Mouse (Mus musculus) liver, postnatal 0 days (tissue): ENCODE data around the gene Il12rb1. TPM values are rescaled to one million over a fixed set of nuclear protein-coding genes. Genes with fewer than 3 reads are reported as not detected.

Experiments used
- ATAC-seq: fragments of 200-750 bp; cut with Nextera tagmentation; 2 replicates; pipeline ENCODE4 v1.8.0; 2017; ENCODE audit warnings: mild to moderate bottlenecking, moderate library complexity
- DNase-seq: peaks from one replicate; pipeline ENCODE4 v3.0.0-alpha.2; 2016
- H3K27ac ChIP-seq: fragments of 300-500 bp; sonication (generic); 2 replicates; pipeline ENCODE4 v1.5.1; 2014; ENCODE audit warnings: antibody characterized with exemption, moderate library complexity, mild to moderate bottlenecking, low read depth
- H3K27me3 ChIP-seq: fragments of 300-500 bp; sonication (generic); 2 replicates; pipeline ENCODE4 v1.6.1; 2014; ENCODE audit warnings: low read length, control low read depth, mixed read lengths; ENCODE audit not compliant: insufficient read depth
- H3K36me3 ChIP-seq: fragments of 300-500 bp; sonication (generic); replicated peaks from 2 replicates; pipeline ENCODE4 v1.6.1; 2014; ENCODE audit warnings: mild to moderate bottlenecking, control low read depth, low read length, moderate library complexity, mixed read lengths; ENCODE audit not compliant: insufficient read depth
- H3K4me1 ChIP-seq: fragments of 300-500 bp; sonication (generic); 2 replicates; pipeline ENCODE4 v1.6.1; 2014; ENCODE audit warnings: antibody characterized with exemption, mild to moderate bottlenecking, control low read depth; ENCODE audit not compliant: insufficient read depth
- H3K4me2 ChIP-seq: fragments of 300-500 bp; sonication (generic); 2 replicates; pipeline ENCODE4 v1.6.1; 2014; ENCODE audit warnings: low read depth, mild to moderate bottlenecking, low read length, moderate library complexity, mixed read lengths
- H3K4me3 ChIP-seq: fragments of 300-500 bp; sonication (generic); 2 replicates; pipeline ENCODE4 v1.5.1; 2014; ENCODE audit warnings: low read depth, low read length
- H3K9ac ChIP-seq: fragments of 300-500 bp; sonication (generic); replicated peaks from 2 replicates; pipeline ENCODE4 v1.6.1; 2014; ENCODE audit warnings: mild to moderate bottlenecking, moderate library complexity
- H3K9me3 ChIP-seq: fragments of 300-500 bp; sonication (generic); 2 replicates; pipeline ENCODE4 v1.6.1; 2016; ENCODE audit warnings: mild to moderate bottlenecking, control low read depth, low read length, mixed read lengths
- CTCF ChIP-seq: sonication (generic); IDR thresholded peaks from 2 replicates; pipeline ENCODE4 v1.5.1; 2016; ENCODE audit warnings: antibody characterized with exemption, low read depth
- EP300 ChIP-seq: IDR thresholded peaks from 2 replicates; pipeline ENCODE4 v1.6.1; 2016; ENCODE audit warnings: antibody characterized with exemption, low read depth, mild to moderate bottlenecking
- WGBS: fragments of 180-500 bp; shearing (Covaris S2); extraction: QIAGEN DNeasy Blood & Tissue Kit; methylation state at CpG from one replicate; pipeline ENCODE4 v1.1.7; 2014; ENCODE audit not compliant: insufficient replicate concordance; 5-methylcytosine and 5-hydroxymethylcytosine counted together
- microRNA-seq: library from miRNA; unstranded; fragments of <30 nt; microRNA quantifications from one replicate; pipeline ENCODE4, GENCODE M21; 2016
- polyA plus RNA-seq: library from polyadenylated mRNA; unstranded; fragments of >200 nt; fragmentation: Nextera tagmentation; extraction: Ambion mirVana; gene quantifications from 2 replicates; pipeline ENCODE4 v1.2.1, GENCODE M21; 2015

Il12rb1 gene
- polyA plus RNA-seq, 1 experiment from 2014 or later, result 0.25 TPM

DNA sequence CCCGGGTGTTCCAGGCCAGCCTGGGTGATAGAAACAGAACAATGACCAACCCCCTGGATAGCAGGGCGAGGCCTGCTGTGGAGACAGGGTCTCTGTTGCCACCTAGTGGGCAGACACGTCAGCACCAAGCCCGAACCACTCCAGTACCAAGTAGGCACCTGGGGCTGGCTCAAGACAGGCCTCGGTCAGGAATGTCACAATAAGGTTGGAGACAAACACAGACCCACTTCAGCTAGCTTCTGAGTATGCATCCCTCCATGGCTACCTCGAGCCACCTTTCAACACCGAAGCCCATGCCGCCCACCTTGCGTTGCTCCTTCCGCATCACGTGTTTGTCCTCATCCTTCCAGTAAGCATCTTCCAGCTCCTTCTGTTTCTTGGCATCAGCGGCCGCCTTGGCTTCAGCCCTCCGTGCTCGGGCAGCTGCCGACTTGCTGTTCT, 61.4 kb downstream of the Il12rb1 start:
- H3K4me1 ChIP-seq, result peaks cover 34% of the 10 kb centered on the region
- no peak overlapping the region for H3K9ac ChIP-seq
- TF ChIP-seq CTCF (peak; percentile 98), EP300 (no peak)
- no peaks in the 10 kb centered on the region for H3K9me3 ChIP-seq
- H3K4me2 ChIP-seq, result no peak overlapping the region
- peaks cover 7% of the 10 kb centered on the region for H3K27me3 ChIP-seq
- H3K27ac ChIP-seq, result no peak overlapping the region
- DNase-seq, result peak; percentile 82
- no peak overlapping the region for H3K4me3 ChIP-seq
- ATAC-seq, result no peak
- WGBS, result 49% methylated on average over 16 of the region's 16 CpGs
- H3K36me3 ChIP-seq, result peaks cover 7% of the 10 kb centered on the region; the same call in 1 of the 2 replicates

Small RNAs within 50 kb of the gene (microRNA-seq; reads per million reads assigned to microRNA genes)
- gene Mir7240, result 6.5 reads per million, percentile 12 among the genes with 10 or more reads in this experiment

Other genes with a start within 250 kb of the Il12rb1 start
- gene Isyna1, start 214.1 kb upstream of the Il12rb1 start, polyA plus RNA-seq, result 18.8 and 21.6 TPM in 2 replicates
- 32.5 and 35.4 TPM in 2 replicates for gene Ssbp4, start 199.6 kb upstream of the Il12rb1 start, polyA plus RNA-seq
- 9.8 and 10.4 TPM in 2 replicates for gene Lrrc25, start 192.3 kb upstream of the Il12rb1 start, polyA plus RNA-seq
- gene Gdf15, start 176.0 kb upstream of the Il12rb1 start, polyA plus RNA-seq, result 2.1 and 2.3 TPM in 2 replicates
- 31.0 and 32.2 TPM in 2 replicates for gene Pgpep1, start 148.1 kb upstream of the Il12rb1 start, polyA plus RNA-seq
- gene Lsm4, start 135.2 kb upstream of the Il12rb1 start, polyA plus RNA-seq, result 98.5 and 103 TPM in 2 replicates
- gene Jund, start 109.5 kb upstream of the Il12rb1 start, polyA plus RNA-seq, result 19.6 and 38.4 TPM in 2 replicates
- gene Iqcn, start 105.0 kb upstream of the Il12rb1 start, polyA plus RNA-seq, result 0.02 TPM in 1 of 2 replicates, not detected in the other
- 0.22 and 0.25 TPM in 2 replicates for gene Gm3336, start 89.9 kb upstream of the Il12rb1 start, polyA plus RNA-seq
- 1.6 and 1.8 TPM in 2 replicates for gene Pde4c, start 84.7 kb upstream of the Il12rb1 start, polyA plus RNA-seq
- gene Rab3a, start 53.8 kb upstream of the Il12rb1 start, polyA plus RNA-seq, result 3.2 and 3.3 TPM in 2 replicates
- gene Mpv17l2, start 47.5 kb upstream of the Il12rb1 start, polyA plus RNA-seq, result 36.3 and 39.9 TPM in 2 replicates
- gene Pik3r2, start 31.7 kb upstream of the Il12rb1 start, polyA plus RNA-seq, result 8.9 and 9.0 TPM in 2 replicates
- 5.2 and 6.0 TPM in 2 replicates for gene Mast3, start 3.4 kb upstream of the Il12rb1 start, polyA plus RNA-seq
- 6.1 and 6.2 TPM in 2 replicates for gene Arrdc2, start 31.3 kb downstream of the Il12rb1 start, polyA plus RNA-seq
- 0.19 and 0.45 TPM in 2 replicates for gene Kcnn1, start 54.8 kb downstream of the Il12rb1 start, polyA plus RNA-seq
- 34.3 and 37.9 TPM in 2 replicates for gene Ccdc124, start 65.5 kb downstream of the Il12rb1 start, polyA plus RNA-seq
- gene Slc5a5, start 84.3 kb downstream of the Il12rb1 start, polyA plus RNA-seq, result not detected in 2 replicates
- 2,490 and 2,569 TPM in 2 replicates for gene Rpl18a, start 89.0 kb downstream of the Il12rb1 start, polyA plus RNA-seq
- 8.3 and 8.7 TPM in 2 replicates for gene Map1s, start 97.5 kb downstream of the Il12rb1 start, polyA plus RNA-seq